ENCODE assay signal across 12 mouse cellular contexts in the genomic region with DNA sequence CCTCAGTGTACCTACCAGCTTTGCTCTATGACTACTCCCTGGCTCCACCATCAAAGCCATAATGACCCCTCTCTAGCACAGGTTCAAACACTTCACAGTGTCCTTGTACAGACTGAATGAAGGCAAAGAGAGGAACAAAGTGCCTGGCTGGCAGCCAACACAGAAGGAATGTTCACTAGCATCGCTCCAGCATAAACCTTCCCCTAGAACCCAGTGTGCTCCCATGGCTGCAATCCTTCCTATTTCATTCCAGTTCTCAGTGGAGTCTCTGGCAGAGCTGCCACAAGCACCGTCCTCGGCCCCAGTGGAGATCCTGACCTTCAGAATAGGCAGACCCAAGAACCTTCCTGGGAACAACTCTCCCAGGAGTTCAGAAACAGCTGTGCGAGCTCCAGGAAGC. TPM values are rescaled to one million over a fixed set of nuclear protein-coding genes. Genes with fewer than 3 reads are reported as not detected.
DNase-seq lines count a peak whose midpoint lies in the region; ATAC-seq and TF ChIP-seq lines count a peak whose summit lies in the region.
"Had no signal": no experiment of that assay in that cellular context is flagged by ENCODE, and none has a peak within 500 bp of the region (broad histone marks: within the 10 kb centered on the region; RNA-seq: fewer than 3 reads in every experiment).

No protein-coding gene starts in this region.

- no peak overlapping the region for H3K9ac ChIP-seq in heart, embryonic 11.5 days (ENCODE audit: low read depth, low read length)
- H3K9ac ChIP-seq in heart, postnatal 0 days (replicated peaks; ENCODE audit: low read depth, low read length) = no peak overlapping the region

- 46% methylated on average over 4 of the region's 4 CpGs for WGBS in heart, embryonic 11.5 days (ENCODE audit: insufficient replicate concordance)
- 24% methylated on average over 4 of the region's 4 CpGs for WGBS in heart, postnatal 0 days

- H3K9me3 ChIP-seq in heart, embryonic 11.5 days (replicated peaks; ENCODE audit: control insufficient read depth, low read length) = no peaks in the 10 kb centered on the region
- no peaks in the 10 kb centered on the region for H3K9me3 ChIP-seq in heart, postnatal 0 days (replicated peaks; ENCODE audit: control insufficient read depth, low read length)

- no peak for ATAC-seq in heart, embryonic 11.5 days (replicated peaks; ENCODE audit: insufficient number of reproducible peaks, low FRiP score, low TSS enrichment)
- ATAC-seq in heart, postnatal 0 days (ENCODE audit: insufficient read depth, low read depth) = peak; percentile 62
- ATAC-seq: hindbrain, embryonic 16.5 days; midbrain, embryonic 16.5 days had no signal

- intact Hi-C loops in left cerebral cortex, postnatal 36 days (cut with DNase I) = no loop called here

- TF ChIP-seq EP300 in heart, postnatal 0 days (IDR thresholded peaks at IDR 0.05; ENCODE audit: low read depth) = no peak

- H3K4me2 ChIP-seq in heart, embryonic 11.5 days = no peak overlapping the region; the same call in 1 of the 2 replicates
- no peak overlapping the region for H3K4me2 ChIP-seq in heart, postnatal 0 days (ENCODE audit: low read depth, low read length)

- H3K4me1 ChIP-seq in heart, embryonic 11.5 days (ENCODE audit: control insufficient read depth, insufficient read depth, low read length) = peaks cover 8% of the 10 kb centered on the region; the same call in 1 of the 2 replicates
- peaks cover 5% of the 10 kb centered on the region for H3K4me1 ChIP-seq in heart, postnatal 0 days (ENCODE audit: control insufficient read depth, insufficient read depth)

- no peaks in the 10 kb centered on the region for H3K36me3 ChIP-seq in heart, embryonic 11.5 days (ENCODE audit: control insufficient read depth, insufficient read depth, low read length)
- no peaks in the 10 kb centered on the region for H3K36me3 ChIP-seq in heart, postnatal 0 days (replicated peaks; ENCODE audit: control insufficient read depth, insufficient read depth, low read length)

- no peak overlapping the region for H3K4me3 ChIP-seq in heart, embryonic 11.5 days (ENCODE audit: low read depth, low read length)
- H3K4me3 ChIP-seq in heart, postnatal 0 days (ENCODE audit: low read depth, low read length) = no peak overlapping the region

- H3K27me3 ChIP-seq in heart, embryonic 11.5 days (ENCODE audit: control insufficient read depth, insufficient read depth, low read length) = peaks cover 84% of the 10 kb centered on the region
- H3K27me3 ChIP-seq in heart, postnatal 0 days (ENCODE audit: control insufficient read depth, insufficient read depth, low read length) = peaks cover 93% of the 10 kb centered on the region

- H3K27ac ChIP-seq in heart, embryonic 11.5 days (ENCODE audit: low read depth, low read length) = no peak overlapping the region
- H3K27ac ChIP-seq in heart, postnatal 0 days (ENCODE audit: low read depth) = no peak overlapping the region
- H3K27ac ChIP-seq: macrophage had no signal

- peak; percentile 39 to 40 for DNase-seq in heart, adult 9 months (ENCODE audit: low spot score in 2 of 2)
- DNase-seq in adrenal gland, postnatal 14 days = peak; percentile 71
- peak; percentile 65 for DNase-seq in heart, postnatal 0 days (ENCODE audit: low spot score)
- DNase-seq in lung, postnatal 25 days (ENCODE audit: low spot score) = peak; percentile 70
- no peak for DNase-seq in left cerebral cortex, postnatal 36 days (ENCODE audit: low spot score in 2 of 2)
- DNase-seq in cerebellum, postnatal 14 days = no peak
- DNase-seq: left cerebral cortex, postnatal 4 days; right cerebral cortex, postnatal 4 days had no signal

- TF ChIP-seq CTCF in heart, postnatal 0 days (IDR thresholded peaks at IDR 0.05; ENCODE audit: low read depth) = no peak

RNA-seq across cellular contexts. Expression of a gene that starts 27.4 kb away (rescaled TPM):
- polyA plus RNA-seq in heart, embryonic 11.5 days (2014; fragmentation: Nextera tagmentation; extraction: Ambion mirVana) = 133 and 142 TPM in 2 replicates
- 98.2 and 115 TPM in 2 replicates for total RNA-seq in adrenal gland, postnatal 14 days (2021)
- 106 and 109 TPM in 2 replicates for total RNA-seq in heart, postnatal 0 days (2014; rRNA removed; ENCODE audit: low replicate concordance)
- 159 and 165 TPM in 2 replicates for polyA plus RNA-seq in heart, postnatal 0 days (2015; fragmentation: Nextera tagmentation; extraction: Ambion mirVana)
- 10 to 100 TPM; 52.5 to 58.6 TPM for total RNA-seq in left cerebral cortex, postnatal 36 days (2021)

RNA-seq across cellular contexts. Expression of a gene that starts 27.5 kb away (rescaled TPM):
- 52.0 and 55.6 TPM in 2 replicates for polyA plus RNA-seq in heart, embryonic 11.5 days (2014; fragmentation: Nextera tagmentation; extraction: Ambion mirVana)
- total RNA-seq in adrenal gland, postnatal 14 days (2021) = 57.2 and 67.4 TPM in 2 replicates
- total RNA-seq in heart, postnatal 0 days (2014; rRNA removed; ENCODE audit: low replicate concordance) = 51.3 and 57.1 TPM in 2 replicates
- polyA plus RNA-seq in heart, postnatal 0 days (2015; fragmentation: Nextera tagmentation; extraction: Ambion mirVana) = 44.6 and 48.4 TPM in 2 replicates
- total RNA-seq in left cerebral cortex, postnatal 36 days (2021) = 10 to 100 TPM; 28.4 to 28.8 TPM

Comparison
In these comparisons a context has a peak if more than half of its experiments do, and no peak if none do; other contexts are left out.
1. DNase-seq: peak in heart, adult 9 months (2 of 2), adrenal gland, postnatal 14 days (single experiment), heart, postnatal 0 days (single experiment) and lung, postnatal 25 days (single experiment); none in left cerebral cortex, postnatal 36 days (0 of 2) and cerebellum, postnatal 14 days (0 of 2).